Mouse (Mus musculus) MEL (cell line): ENCODE data around the gene Rbm12.

Experiments used
- CHD2 ChIP-seq: IDR thresholded peaks from 2 replicates; pipeline ENCODE4 v1.6.1; 2011; ENCODE audit warnings: low read length, improper control_type of control experiment
- CTCF ChIP-seq, 3 experiments: IDR thresholded peaks in 2 of 3; conservative IDR thresholded peaks in 1 of 3; 2 replicates each; pipeline ENCODE4 v1.5.1; 2011 to 2012; ENCODE audit warnings: low read length in 3 of 3, low read depth in 2 of 3, mild to moderate bottlenecking in 2 of 3, improper control_type of control experiment in 1 of 3, inconsistent platforms in 1 of 3, mixed read lengths in 1 of 3, moderate library complexity in 1 of 3; ENCODE audit not compliant: control insufficient read depth in 1 of 3, insufficient read depth in 1 of 3, poor library complexity in 1 of 3, severe bottlenecking in 1 of 3
- E2F4 ChIP-seq: IDR thresholded peaks from 2 replicates; pipeline ENCODE4 v1.6.1; 2011; ENCODE audit warnings: low read depth, low read length, improper control_type of control experiment, borderline replicate concordance
- ELF1 ChIP-seq: IDR thresholded peaks from 2 replicates; pipeline ENCODE4 v1.6.1; 2014; ENCODE audit warnings: low read depth, mild to moderate bottlenecking, inconsistent platforms, low read length, improper control_type of control experiment, moderate library complexity
- GATA1 ChIP-seq: IDR thresholded peaks from 2 replicates; pipeline ENCODE4 v1.6.1; 2011; ENCODE audit warnings: low read depth, low read length, improper control_type of control experiment
- MAFK ChIP-seq: IDR thresholded peaks from 2 replicates; pipeline ENCODE4 v1.6.1; 2011; ENCODE audit warnings: low read depth, mild to moderate bottlenecking, low read length, improper control_type of control experiment, borderline replicate concordance
- MYC ChIP-seq: IDR thresholded peaks from 2 replicates; pipeline ENCODE4 v1.6.1; 2011; ENCODE audit warnings: low read depth, mild to moderate bottlenecking, low read length, improper control_type of control experiment, moderate library complexity
- POLR2A ChIP-seq, 2 experiments: IDR thresholded peaks; 2 replicates each; pipeline ENCODE4 v1.6.1; 2011 to 2012; ENCODE audit warnings: low read length in 2 of 2, mild to moderate bottlenecking in 2 of 2, control low read depth in 1 of 2, improper control_type of control experiment in 1 of 2, low read depth in 1 of 2, moderate library complexity in 1 of 2; ENCODE audit not compliant: control insufficient read depth in 1 of 2, insufficient read depth in 1 of 2, poor library complexity in 1 of 2
- UBTF ChIP-seq: IDR thresholded peaks from 2 replicates; pipeline ENCODE4 v1.6.1; 2012; ENCODE audit warnings: low read depth, mild to moderate bottlenecking, inconsistent platforms, low read length, improper control_type of control experiment, moderate library complexity, borderline replicate concordance; ENCODE audit not compliant: insufficient read depth
- ZC3H11A ChIP-seq: IDR thresholded peaks from 2 replicates; pipeline ENCODE4 v1.6.1; 2012; ENCODE audit warnings: low read depth, mild to moderate bottlenecking, inconsistent platforms, low read length, improper control_type of control experiment

DNA sequence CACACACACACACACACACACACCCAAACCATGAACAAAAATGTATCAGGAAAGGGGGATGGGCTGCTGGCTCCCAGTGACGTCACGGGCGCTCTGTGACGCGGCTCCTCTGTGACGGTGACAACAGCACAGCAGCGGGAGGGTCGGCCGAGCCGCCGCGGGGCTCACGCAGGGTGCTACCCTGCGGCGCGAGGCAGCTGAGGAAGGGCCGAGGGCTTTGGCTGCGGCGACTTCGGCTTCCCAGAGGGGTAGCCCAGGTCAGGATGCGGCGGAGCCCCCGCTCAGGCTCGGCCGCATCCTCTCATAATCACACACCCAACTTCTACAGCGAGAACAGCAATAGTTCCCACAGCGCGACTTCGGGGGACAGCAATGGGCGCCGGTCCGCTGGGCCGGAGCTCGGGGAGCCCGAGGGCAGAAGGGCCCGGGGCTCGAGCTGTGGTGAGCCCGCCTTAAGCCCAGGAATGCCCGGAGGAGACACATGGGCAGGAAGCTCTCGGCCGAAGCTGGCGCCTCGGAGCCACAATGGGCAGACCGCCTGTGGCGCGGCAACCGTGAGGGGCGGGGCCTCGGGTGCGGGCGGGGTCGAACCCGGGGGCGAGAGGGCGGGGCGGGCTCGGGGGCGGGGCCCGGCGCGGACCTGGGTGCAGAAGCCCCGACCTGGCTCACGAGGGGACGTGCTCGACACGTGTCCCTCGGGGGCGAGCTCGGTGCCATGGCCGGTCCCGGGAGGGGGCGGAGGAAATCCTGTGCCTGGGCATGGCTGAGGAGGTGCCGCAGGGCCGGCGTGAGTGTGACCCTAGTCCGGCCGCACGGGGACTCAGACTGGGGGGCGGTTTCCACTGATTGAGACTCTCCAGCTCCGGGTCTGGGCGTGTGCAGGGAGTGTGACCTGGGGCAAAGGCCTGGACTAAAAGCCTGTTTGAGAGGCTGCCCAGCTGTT is 46.4 kb downstream of the Rbm12 start, which contains the start of gene Spag4:
- TF ChIP-seq ELF1 (no peak), POLR2A (IDR thresholded peaks at IDR 0.05; ENCODE audit: control insufficient read depth in 1 of 2, insufficient read depth in 1 of 2, low read depth in 1 of 2, low read length in 2 of 2, poor library complexity in 1 of 2) (peak; percentile 61 to 80; a peak in 3 of 4 replicates), GATA1 (no peak), CTCF (IDR thresholded peaks at IDR 0.05 in 2 of 3, conservative IDR thresholded peaks at IDR 0.05 in 1 of 3; ENCODE audit: control insufficient read depth in 1 of 3, insufficient read depth in 1 of 3, low read depth in 2 of 3, low read length in 3 of 3, poor library complexity in 1 of 3, severe bottlenecking in 1 of 3) (no peak), UBTF (no peak; the same call in 1 of the 2 replicates), MAFK (no peak), E2F4 (no peak), CHD2 (peak; percentile 77), ZC3H11A (no peak), MYC (peak; percentile 59; the same call in 1 of the 2 replicates)
